Mouse (Mus musculus) hindbrain, embryonic 15.5 days (tissue): ENCODE measurements at regions not wholly inside any gene's neighbourhood (a gene's known extent, or its start where the extent isn't known, plus 50 kb on each side); places are given as distances from the start of the nearest gene placed in this dataset.

Experiments used
- ATAC-seq: fragments of 200-750 bp; cut with Nextera tagmentation; 2 replicates; pipeline ENCODE4 v1.8.0; 2017; ENCODE audit warnings: low read depth, moderate number of reproducible peaks, moderate TSS enrichment; ENCODE audit not compliant: low FRiP score
- H3K27ac ChIP-seq: fragments of 300-500 bp; sonication (generic); replicated peaks from 2 replicates; pipeline ENCODE4 v1.5.1; 2015; ENCODE audit warnings: mild to moderate bottlenecking, inconsistent platforms
- H3K27me3 ChIP-seq: fragments of 300-500 bp; sonication (generic); 2 replicates; pipeline ENCODE4 v1.6.1; 2015; ENCODE audit warnings: control low read depth, inconsistent platforms
- H3K36me3 ChIP-seq: fragments of 300-500 bp; sonication (generic); 2 replicates; pipeline ENCODE4 v1.6.1; 2015; ENCODE audit warnings: control low read depth, inconsistent platforms
- H3K4me1 ChIP-seq: fragments of 300-500 bp; sonication (generic); replicated peaks from 2 replicates; pipeline ENCODE4 v1.6.1; 2015; ENCODE audit warnings: control low read depth, inconsistent platforms
- H3K4me2 ChIP-seq: fragments of 300-500 bp; sonication (generic); 2 replicates; pipeline ENCODE4 v1.6.1; 2015; ENCODE audit warnings: moderate library complexity, mild to moderate bottlenecking, inconsistent platforms
- H3K4me3 ChIP-seq: fragments of 300-500 bp; sonication (generic); 2 replicates; pipeline ENCODE4 v1.5.1; 2015; ENCODE audit warnings: mild to moderate bottlenecking, inconsistent platforms
- H3K9ac ChIP-seq: fragments of 300-500 bp; sonication (generic); 2 replicates; pipeline ENCODE4 v1.6.1; 2015; ENCODE audit warnings: inconsistent platforms
- H3K9me3 ChIP-seq: fragments of 300-500 bp; sonication (generic); 2 replicates; pipeline ENCODE4 v1.6.1; 2016; ENCODE audit warnings: control low read depth, inconsistent platforms
- WGBS: fragments of 180-500 bp; shearing (Covaris S2); methylation state at CpG from one replicate; pipeline ENCODE4 v1.1.7; 2015; 5-methylcytosine and 5-hydroxymethylcytosine counted together

- no peak overlapping the region for H3K27ac ChIP-seq
- 43% methylated on average over 4 of the region's 4 CpGs for WGBS
- no peak overlapping the region for H3K9ac ChIP-seq
- no peaks in the 10 kb centered on the region for H3K36me3 ChIP-seq
- no peak overlapping the region for H3K4me3 ChIP-seq
- ATAC-seq, result no peak
- no peaks in the 10 kb centered on the region for H3K27me3 ChIP-seq
- H3K9me3 ChIP-seq, result no peaks in the 10 kb centered on the region
- 0 out of 2 replicates have a peak, but pooled peaks cover 3% of the 10 kb centered on the region for H3K4me1 ChIP-seq
- no peak overlapping the region for H3K4me2 ChIP-seq
These were observed 452.9 kb downstream of the Bnc2 start for GRCm38 (mm10) chr4:84222057-84222717.

- WGBS, result 74% methylated on average over 11 of the region's 11 CpGs
- Histone ChIP-seq H3K4me1 (0 out of 2 replicates have a peak, but pooled peaks cover 3% of the 10 kb centered on the region), H3K4me2 (no peak overlapping the region), H3K36me3 (no peaks in the 10 kb centered on the region), H3K9ac (no peak overlapping the region), H3K4me3 (no peak overlapping the region), H3K27me3 (no peaks in the 10 kb centered on the region), H3K9me3 (no peaks in the 10 kb centered on the region), H3K27ac (no peak overlapping the region)
- no peak for ATAC-seq
These were observed 452.2 kb downstream of the Bnc2 start for GRCm38 (mm10) chr4:84222805-84223335.

- no peak overlapping the region for H3K4me3 ChIP-seq
- no peak overlapping the region for H3K4me2 ChIP-seq
- H3K4me1 ChIP-seq, result 0 out of 2 replicates have a peak, but pooled peaks cover 3% of the 10 kb centered on the region
- H3K9ac ChIP-seq, result no peak overlapping the region
- no peaks in the 10 kb centered on the region for H3K9me3 ChIP-seq
- 81% methylated on average over 6 of the region's 6 CpGs for WGBS
- no peaks in the 10 kb centered on the region for H3K36me3 ChIP-seq
- no peaks in the 10 kb centered on the region for H3K27me3 ChIP-seq
- ATAC-seq, result no peak
- no peak overlapping the region for H3K27ac ChIP-seq
These were observed 450.5 kb downstream of the Bnc2 start for GRCm38 (mm10) chr4:84224556-84224955.
